Mouse (Mus musculus) erythroblast, embryonic 14.5 days (primary cell): ENCODE results near the gene Slc11a2.

Experiments used
- GATA1 ChIP-seq: IDR thresholded peaks from 2 replicates; pipeline ENCODE4 v1.6.1; 2012; ENCODE audit warnings: low read length, inconsistent platforms, mixed read lengths
- TAL1 ChIP-seq: IDR thresholded peaks from 3 replicates; pipeline ENCODE4 v1.6.1; 2012; ENCODE audit warnings: low read length, inconsistent platforms, mixed read lengths

GRCm38 (mm10) chr15:100423916-100424315, 956 bp downstream of the Slc11a2 start:
- no peak for TF ChIP-seq GATA1
- no peak for TF ChIP-seq TAL1
